In the genomic region with DNA sequence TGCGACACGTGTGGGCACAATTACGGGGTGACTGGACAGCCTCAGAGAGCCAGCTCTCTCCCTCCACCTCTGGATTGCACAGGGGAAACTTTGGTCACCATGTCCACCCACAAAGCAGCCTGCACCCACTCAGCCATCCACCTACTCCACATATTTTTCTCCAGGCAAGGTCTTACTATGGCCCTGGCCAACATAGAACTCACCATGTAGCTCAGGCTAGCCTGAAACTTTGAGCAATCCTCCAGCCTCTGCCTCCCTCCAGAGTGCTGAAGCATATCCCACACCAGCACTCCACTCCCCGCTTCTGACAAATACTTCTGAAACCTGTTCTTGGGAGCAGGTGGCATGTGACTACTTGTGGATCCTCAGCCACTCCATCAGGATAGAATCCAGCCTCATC, we compare ENCODE assay signal across 8 mouse cellular contexts. TPM values are rescaled to one million over a fixed set of nuclear protein-coding genes. Genes with fewer than 3 reads are reported as not detected.
DNase-seq lines count a peak whose midpoint lies in the region; ATAC-seq and TF ChIP-seq lines count a peak whose summit lies in the region.

No protein-coding gene starts in this region.

- no peak overlapping the region for H3K27ac ChIP-seq in embryonic facial prominence, embryonic 15.5 days (replicated peaks)
- H3K27ac ChIP-seq in kidney, postnatal 0 days: peak overlapping the region; percentile 96; the same call in 1 of the 2 replicates
- H3K27ac ChIP-seq in neural tube, embryonic 14.5 days (ENCODE audit: low read depth, low read length): no peak overlapping the region
- H3K27ac ChIP-seq in cerebellum, adult 2 months (ENCODE audit: insufficient read depth, low read length): no peak overlapping the region

- no peak for ATAC-seq in embryonic facial prominence, embryonic 15.5 days (ENCODE audit: insufficient number of reproducible peaks, low FRiP score, low TSS enrichment, low read depth)
- no peak for ATAC-seq in kidney, postnatal 0 days (replicated peaks; ENCODE audit: low FRiP score, low read depth)
- no peak for ATAC-seq in neural tube, embryonic 14.5 days (ENCODE audit: low read depth)

- H3K4me1 ChIP-seq in lung, adult 2 months (ENCODE audit: control insufficient read depth, insufficient read depth, low read length): peaks cover 24% of the 10 kb centered on the region
- H3K4me1 ChIP-seq in embryonic facial prominence, embryonic 15.5 days: peaks cover 35% of the 10 kb centered on the region
- H3K4me1 ChIP-seq in kidney, postnatal 0 days (replicated peaks; ENCODE audit: insufficient read depth, low read length): peaks cover 22% of the 10 kb centered on the region
- peaks cover 41% of the 10 kb centered on the region for H3K4me1 ChIP-seq in neural tube, embryonic 14.5 days (ENCODE audit: control insufficient read depth, insufficient read depth, low read length)
- H3K4me1 ChIP-seq in cerebellum, adult 2 months (ENCODE audit: control insufficient read depth, insufficient read depth, low read length): no peaks in the 10 kb centered on the region; the same call in 1 of the 2 replicates

- WGBS in lung, adult 2 months: 34% methylated on average over 4 of the region's 4 CpGs
- WGBS in embryonic facial prominence, embryonic 15.5 days: 53% methylated on average over 4 of the region's 4 CpGs
- 61% methylated on average over 4 of the region's 4 CpGs for WGBS in kidney, postnatal 0 days
- 66% methylated on average over 4 of the region's 4 CpGs for WGBS in neural tube, embryonic 14.5 days
- WGBS in cerebellum, adult 2 months: 78% methylated on average over 4 of the region's 4 CpGs

- H3K4me3 ChIP-seq in lung, adult 2 months (replicated peaks; ENCODE audit: extremely low read depth, low read depth, low read length): peak overlapping the region; percentile 58
- H3K4me3 ChIP-seq in embryonic facial prominence, embryonic 15.5 days (replicated peaks): peak overlapping the region; percentile 87
- peak overlapping the region; percentile 97 for H3K4me3 ChIP-seq in kidney, postnatal 0 days (replicated peaks; ENCODE audit: low read depth, low read length)
- H3K4me3 ChIP-seq in neural tube, embryonic 14.5 days (ENCODE audit: low read depth, low read length): peak overlapping the region; percentile 92
- no peak overlapping the region for H3K4me3 ChIP-seq in cerebellum, adult 2 months (replicated peaks; ENCODE audit: insufficient read depth, low read depth, low read length)

- no peaks in the 10 kb centered on the region for H3K9me3 ChIP-seq in embryonic facial prominence, embryonic 15.5 days (replicated peaks)
- no peaks in the 10 kb centered on the region for H3K9me3 ChIP-seq in kidney, postnatal 0 days (replicated peaks; ENCODE audit: low read length)
- H3K9me3 ChIP-seq in neural tube, embryonic 14.5 days (ENCODE audit: control insufficient read depth, low read length): no peaks in the 10 kb centered on the region

- no peak for TF ChIP-seq POLR2A in lung, adult 2 months (IDR thresholded peaks at IDR 0.05; ENCODE audit: borderline replicate concordance, extremely low read depth, low read depth, low read length)
- TF ChIP-seq POLR2A in cerebellum, adult 2 months (IDR thresholded peaks at IDR 0.05; ENCODE audit: borderline replicate concordance, insufficient read depth, low read length): no peak

- DNase-seq in lung, adult 2 months: no peak
- DNase-seq in lung, postnatal 25 days (ENCODE audit: low spot score): no peak
- no peak for DNase-seq in kidney, postnatal 0 days (ENCODE audit: low spot score)
- DNase-seq in adrenal gland, adult 2 months: no peak
- no peak for DNase-seq in cerebellum, adult 2 months
- DNase-seq in gastrocnemius, postnatal 25 days: no peak

- no peak overlapping the region for H3K9ac ChIP-seq in embryonic facial prominence, embryonic 15.5 days
- peak overlapping the region; percentile 94 for H3K9ac ChIP-seq in kidney, postnatal 0 days (ENCODE audit: low read depth, low read length)
- H3K9ac ChIP-seq in neural tube, embryonic 14.5 days (replicated peaks; ENCODE audit: low read depth, low read length): no peak overlapping the region

- TF ChIP-seq CTCF in lung, adult 2 months (IDR thresholded peaks at IDR 0.05; ENCODE audit: insufficient read depth, low read length): no peak
- no peak for TF ChIP-seq CTCF in kidney, postnatal 0 days (IDR thresholded peaks at IDR 0.05; ENCODE audit: low read depth)
- TF ChIP-seq CTCF in cerebellum, adult 2 months (IDR thresholded peaks at IDR 0.05; ENCODE audit: borderline replicate concordance, insufficient read depth, low read depth, low read length): no peak

- peak overlapping the region; percentile 86 for H3K4me2 ChIP-seq in embryonic facial prominence, embryonic 15.5 days (replicated peaks)
- peak overlapping the region; percentile 89 for H3K4me2 ChIP-seq in kidney, postnatal 0 days (ENCODE audit: low read length)
- H3K4me2 ChIP-seq in neural tube, embryonic 14.5 days (ENCODE audit: low read depth, low read length): peak overlapping the region; percentile 99

- no peaks in the 10 kb centered on the region for H3K27me3 ChIP-seq in embryonic facial prominence, embryonic 15.5 days
- no peaks in the 10 kb centered on the region for H3K27me3 ChIP-seq in kidney, postnatal 0 days (ENCODE audit: insufficient read depth, low read length)
- H3K27me3 ChIP-seq in neural tube, embryonic 14.5 days (ENCODE audit: control insufficient read depth, insufficient read depth, low read length): no peaks in the 10 kb centered on the region
- no peaks in the 10 kb centered on the region for H3K27me3 ChIP-seq in cerebellum, adult 2 months (ENCODE audit: control insufficient read depth, insufficient read depth, low read length)

- no peaks in the 10 kb centered on the region for H3K36me3 ChIP-seq in embryonic facial prominence, embryonic 15.5 days
- H3K36me3 ChIP-seq in kidney, postnatal 0 days (ENCODE audit: insufficient read depth, low read length): no peaks in the 10 kb centered on the region
- no peaks in the 10 kb centered on the region for H3K36me3 ChIP-seq in neural tube, embryonic 14.5 days (ENCODE audit: control insufficient read depth, insufficient read depth, low read length)

RNA-seq across cellular contexts. Expression of gene Abhd17c, which starts 1.9 kb away (rescaled TPM):
- 92.8 and 98.3 TPM in 2 replicates for polyA plus RNA-seq in lung, adult 2 months (2012; rRNA removed)
- 39.5 and 41.6 TPM in 2 replicates for polyA plus RNA-seq in embryonic facial prominence, embryonic 15.5 days (2015; fragmentation: Nextera tagmentation; extraction: Ambion mirVana)
- 124 and 135 TPM in 2 replicates for polyA plus RNA-seq in kidney, postnatal 0 days (2015; fragmentation: Nextera tagmentation; extraction: Ambion mirVana)
- 39.7 and 53.7 TPM in 2 replicates for polyA plus RNA-seq in neural tube, embryonic 14.5 days (2014; fragmentation: Nextera tagmentation; extraction: Ambion mirVana)
- 10 to 100 TPM; 31.0 to 32.1 TPM for total RNA-seq in adrenal gland, adult 2 months (2021)
- polyA plus RNA-seq in adrenal gland, adult 2 months (2012; rRNA removed): 43.7 and 45.6 TPM in 2 replicates
- 22.8 and 23.9 TPM in 2 replicates for polyA plus RNA-seq in cerebellum, adult 2 months (2012; rRNA removed)
- total RNA-seq in gastrocnemius, postnatal 25 days (2021): 1 to 10 TPM; 5.2 to 5.6 TPM
